Mouse (Mus musculus) testis, adult 2 months (tissue): Measurements from ENCODE around the gene Fryl. TPM values are rescaled to one million over a fixed set of nuclear protein-coding genes. Genes with fewer than 3 reads are reported as not detected.

ENCODE experiments used
- H3K27ac ChIP-seq: fragments of 200-500 bp; 2 replicates; pipeline ENCODE4 v1.5.1; 2012; ENCODE audit warnings: low read depth, low read length; ENCODE audit not compliant: control insufficient read depth, insufficient read depth
- H3K27me3 ChIP-seq: fragments of 200-500 bp; 2 replicates; pipeline ENCODE4 v1.6.1; 2012; ENCODE audit warnings: mild to moderate bottlenecking, low read length, moderate library complexity; ENCODE audit not compliant: control insufficient read depth, insufficient read depth
- H3K36me3 ChIP-seq: fragments of 200-500 bp; 2 replicates; pipeline ENCODE4 v1.6.1; 2012; ENCODE audit warnings: mild to moderate bottlenecking, low read length; ENCODE audit not compliant: control insufficient read depth, insufficient read depth
- H3K4me1 ChIP-seq: fragments of 200-500 bp; 2 replicates; pipeline ENCODE4 v1.6.1; 2012; ENCODE audit warnings: low read length; ENCODE audit not compliant: control insufficient read depth, insufficient read depth
- H3K4me3 ChIP-seq: fragments of 200-500 bp; 2 replicates; pipeline ENCODE4 v1.5.1; 2012; ENCODE audit warnings: low read depth, mild to moderate bottlenecking, low read length, moderate library complexity, mixed read lengths; ENCODE audit not compliant: control insufficient read depth
- CTCF ChIP-seq: fragments of 200-500 bp; IDR thresholded peaks from 2 replicates; pipeline ENCODE4 v1.5.1; 2012; ENCODE audit warnings: low read depth, mild to moderate bottlenecking, inconsistent platforms, low read length, moderate library complexity; ENCODE audit not compliant: control insufficient read depth, insufficient read depth, insufficient replicate concordance
- POLR2A ChIP-seq: fragments of 200-500 bp; IDR thresholded peaks from 2 replicates; pipeline ENCODE4 v1.6.1; 2012; ENCODE audit warnings: low read depth, mild to moderate bottlenecking, inconsistent platforms, low read length, moderate library complexity; ENCODE audit not compliant: control insufficient read depth
- polyA plus RNA-seq: library from polyadenylated mRNA; depleted of rRNA; stranded (reverse); fragments of >200 nt; gene quantifications from 2 replicates; pipeline ENCODE4 v1.2.3, GENCODE M21; 2012; rRNA removed

Fryl gene
- 16.5 and 21.6 TPM in 2 replicates for polyA plus RNA-seq

DNA sequence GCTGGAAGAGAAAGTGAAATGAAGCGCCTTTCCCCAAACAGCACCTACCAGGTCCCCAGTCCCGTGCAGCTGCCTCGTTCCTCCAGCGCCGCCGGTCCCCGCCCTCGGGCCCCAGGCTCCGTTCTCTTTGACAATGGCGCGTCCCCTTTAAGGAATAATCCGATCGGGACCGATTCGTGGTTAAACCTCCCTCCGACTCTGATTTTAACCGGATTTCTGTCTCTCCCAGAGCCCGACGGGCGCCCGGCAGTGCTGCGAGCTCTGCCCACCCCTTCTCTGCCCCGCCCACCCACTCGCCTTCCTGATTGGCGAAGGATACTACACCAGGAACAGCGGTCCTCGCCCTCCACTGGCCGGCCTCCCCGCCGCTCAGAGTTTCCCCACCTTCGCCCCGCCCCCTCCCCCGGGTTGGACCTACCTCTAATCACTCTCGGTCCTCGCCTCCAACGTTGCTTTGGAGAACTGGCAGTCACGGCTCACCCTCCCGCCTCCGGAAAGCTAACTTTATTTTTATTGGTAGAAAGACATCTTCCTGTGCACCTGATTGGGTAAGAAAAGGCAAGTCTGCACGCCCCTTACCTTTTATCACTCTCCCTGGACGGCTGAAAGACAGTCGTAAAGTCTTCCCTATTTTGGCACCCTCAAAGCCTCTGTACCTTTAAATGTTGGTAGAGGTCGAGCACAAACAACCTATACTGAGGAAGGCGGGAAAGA, at the start of gene Fryl:
TSS of gene Fryl (minus strand) at position 268 of the 714 bp plus-strand sequence.
- no peaks in the 10 kb centered on the region for H3K27me3 ChIP-seq
- no peaks in the 10 kb centered on the region for H3K36me3 ChIP-seq
- peaks cover 7% of the 10 kb centered on the region for H3K4me1 ChIP-seq
- peak within 1 kb of the TSS; percentile 89 for H3K27ac ChIP-seq
- peak; percentile 41; the same call in 1 of the 2 replicates for TF ChIP-seq POLR2A
- no peak for TF ChIP-seq CTCF
- H3K4me3 ChIP-seq, result peak within 1 kb of the TSS; percentile 95

DNA sequence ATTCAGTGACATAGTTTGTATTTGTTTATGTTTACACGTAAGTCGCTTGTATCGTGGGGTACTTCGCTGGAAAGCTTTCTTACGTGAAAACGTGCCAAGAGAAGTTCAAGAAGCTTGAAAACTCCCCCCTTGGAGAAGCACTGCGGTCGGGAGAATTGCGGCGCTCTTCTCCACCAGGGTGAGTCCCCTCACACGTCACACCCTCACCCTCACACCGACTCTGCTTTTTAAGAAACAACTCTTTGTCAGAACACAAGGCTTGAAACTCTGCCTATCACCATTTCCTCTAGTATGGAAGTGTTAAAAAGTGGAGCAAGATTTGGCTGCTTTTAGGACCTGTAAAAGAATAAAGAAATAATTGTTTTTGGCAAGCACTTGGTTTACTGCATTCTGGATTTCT, 48.1 kb upstream of the Fryl start:
- TF ChIP-seq POLR2A (no peak), CTCF (no peak)
- Histone ChIP-seq H3K27ac (no peak overlapping the region), H3K4me1 (no peaks in the 10 kb centered on the region), H3K4me3 (no peak overlapping the region), H3K36me3 (peaks cover 4% of the 10 kb centered on the region), H3K27me3 (no peaks in the 10 kb centered on the region)

DNA sequence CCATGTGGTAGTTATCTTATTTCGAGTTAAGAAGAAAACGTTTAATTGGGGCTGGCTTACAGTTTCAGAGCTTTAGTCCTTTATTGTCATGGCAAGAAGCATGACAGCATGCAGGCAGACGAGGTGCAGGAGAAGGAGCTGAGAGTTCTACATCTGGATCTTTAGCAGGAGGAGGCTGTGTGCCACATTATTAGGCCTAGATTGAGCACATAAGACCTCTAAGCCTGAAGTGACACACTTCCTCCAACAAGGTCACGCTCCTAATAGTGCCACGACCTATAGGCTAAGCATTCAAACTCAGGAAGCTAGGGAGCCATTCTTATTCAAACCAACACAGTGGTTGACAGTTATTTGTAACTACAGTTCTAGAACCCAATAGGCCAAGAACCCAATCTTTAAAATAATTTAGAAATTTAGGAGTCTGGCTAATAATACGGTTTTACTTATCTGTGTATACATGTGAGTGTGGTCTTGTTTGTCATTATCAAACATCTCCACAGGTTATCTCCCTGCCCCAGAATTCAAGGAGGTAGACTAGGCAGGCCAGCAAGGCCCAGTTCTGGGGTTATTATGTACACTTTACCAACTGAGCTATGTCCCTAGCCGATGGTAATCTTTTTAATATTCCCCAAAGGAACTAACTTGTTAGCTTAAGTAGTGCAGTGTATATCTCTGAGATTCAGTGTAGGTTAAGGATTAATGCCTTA, 45.3 kb upstream of the Fryl start:
- Histone ChIP-seq H3K4me3 (no peak overlapping the region), H3K4me1 (no peaks in the 10 kb centered on the region), H3K27me3 (no peaks in the 10 kb centered on the region), H3K27ac (no peak overlapping the region), H3K36me3 (peaks cover 4% of the 10 kb centered on the region)
- TF ChIP-seq POLR2A (no peak), CTCF (no peak)

DNA sequence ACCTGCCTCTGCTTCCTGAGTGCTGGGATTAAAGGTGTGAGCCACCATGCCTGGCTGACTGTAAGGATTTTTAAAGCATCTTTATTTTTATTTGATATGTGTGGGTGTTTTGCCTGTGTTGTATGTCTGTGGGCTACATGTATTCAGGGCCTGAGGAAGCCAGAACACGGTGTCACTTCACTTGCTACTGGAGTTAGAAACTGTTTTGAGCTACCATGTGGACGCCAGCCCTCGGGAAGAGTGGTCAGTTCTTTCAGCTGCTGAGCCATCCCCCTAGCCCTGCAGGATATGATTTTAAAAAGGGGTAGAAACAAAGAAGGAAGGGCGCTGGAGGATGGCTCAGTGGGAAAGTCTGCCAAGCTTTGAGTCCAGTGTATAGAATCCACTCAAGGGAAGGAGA, 39.5 kb upstream of the Fryl start:
- Histone ChIP-seq H3K36me3 (no peaks in the 10 kb centered on the region; the same call in 1 of the 2 replicates), H3K27ac (no peak overlapping the region), H3K4me1 (no peaks in the 10 kb centered on the region), H3K4me3 (no peak overlapping the region), H3K27me3 (no peaks in the 10 kb centered on the region)
- TF ChIP-seq CTCF (no peak), POLR2A (no peak)

DNA sequence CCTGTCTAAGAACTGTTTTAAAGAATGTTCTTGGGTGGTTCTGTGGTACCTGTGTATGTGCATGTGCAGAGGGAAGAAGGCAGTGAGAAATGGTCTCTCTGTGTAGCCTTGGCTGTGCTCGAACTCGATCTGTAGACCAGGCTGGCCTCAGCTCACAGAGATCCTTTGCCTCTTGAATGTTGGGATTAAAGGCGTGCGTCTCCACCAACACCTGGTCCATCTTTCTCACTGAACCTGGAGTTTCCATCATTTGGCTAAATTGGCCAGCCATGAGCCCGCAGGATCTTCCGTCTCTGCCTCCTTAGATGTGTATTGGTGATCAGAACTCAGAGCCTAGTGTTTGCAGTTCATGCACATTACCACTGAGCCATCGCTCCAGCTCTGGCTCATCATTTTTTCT, 38.6 kb upstream of the Fryl start:
- H3K4me1 ChIP-seq, result no peaks in the 10 kb centered on the region
- TF ChIP-seq POLR2A, result no peak
- TF ChIP-seq CTCF, result no peak
- no peak overlapping the region for H3K27ac ChIP-seq
- H3K4me3 ChIP-seq, result no peak overlapping the region
- no peaks in the 10 kb centered on the region for H3K27me3 ChIP-seq
- H3K36me3 ChIP-seq, result no peaks in the 10 kb centered on the region; the same call in 1 of the 2 replicates

DNA sequence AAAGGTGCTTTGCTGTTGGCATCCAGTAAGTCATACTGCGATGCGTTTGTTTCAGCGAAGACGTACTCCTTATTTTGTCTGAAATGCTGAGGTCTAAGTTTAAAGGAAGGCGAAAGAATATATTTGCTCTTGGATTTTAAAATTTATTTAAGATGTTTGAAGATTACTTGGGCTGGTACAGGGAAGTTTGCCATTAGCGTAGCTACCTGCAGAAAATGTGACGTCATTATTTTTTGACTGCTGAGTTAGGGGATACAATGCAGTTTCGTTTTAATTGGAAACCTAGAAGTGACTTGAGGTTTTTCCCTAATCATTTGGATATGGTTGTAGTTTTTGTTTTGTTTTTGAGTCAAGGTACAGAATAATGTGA, 37.0 kb upstream of the Fryl start:
- no peaks in the 10 kb centered on the region for H3K4me1 ChIP-seq
- no peaks in the 10 kb centered on the region for H3K27me3 ChIP-seq
- H3K27ac ChIP-seq, result no peak overlapping the region
- no peaks in the 10 kb centered on the region; the same call in 1 of the 2 replicates for H3K36me3 ChIP-seq
- H3K4me3 ChIP-seq, result peak overlapping the region; percentile 92; the same call in 1 of the 2 replicates
- no peak for TF ChIP-seq CTCF
- TF ChIP-seq POLR2A, result no peak

DNA sequence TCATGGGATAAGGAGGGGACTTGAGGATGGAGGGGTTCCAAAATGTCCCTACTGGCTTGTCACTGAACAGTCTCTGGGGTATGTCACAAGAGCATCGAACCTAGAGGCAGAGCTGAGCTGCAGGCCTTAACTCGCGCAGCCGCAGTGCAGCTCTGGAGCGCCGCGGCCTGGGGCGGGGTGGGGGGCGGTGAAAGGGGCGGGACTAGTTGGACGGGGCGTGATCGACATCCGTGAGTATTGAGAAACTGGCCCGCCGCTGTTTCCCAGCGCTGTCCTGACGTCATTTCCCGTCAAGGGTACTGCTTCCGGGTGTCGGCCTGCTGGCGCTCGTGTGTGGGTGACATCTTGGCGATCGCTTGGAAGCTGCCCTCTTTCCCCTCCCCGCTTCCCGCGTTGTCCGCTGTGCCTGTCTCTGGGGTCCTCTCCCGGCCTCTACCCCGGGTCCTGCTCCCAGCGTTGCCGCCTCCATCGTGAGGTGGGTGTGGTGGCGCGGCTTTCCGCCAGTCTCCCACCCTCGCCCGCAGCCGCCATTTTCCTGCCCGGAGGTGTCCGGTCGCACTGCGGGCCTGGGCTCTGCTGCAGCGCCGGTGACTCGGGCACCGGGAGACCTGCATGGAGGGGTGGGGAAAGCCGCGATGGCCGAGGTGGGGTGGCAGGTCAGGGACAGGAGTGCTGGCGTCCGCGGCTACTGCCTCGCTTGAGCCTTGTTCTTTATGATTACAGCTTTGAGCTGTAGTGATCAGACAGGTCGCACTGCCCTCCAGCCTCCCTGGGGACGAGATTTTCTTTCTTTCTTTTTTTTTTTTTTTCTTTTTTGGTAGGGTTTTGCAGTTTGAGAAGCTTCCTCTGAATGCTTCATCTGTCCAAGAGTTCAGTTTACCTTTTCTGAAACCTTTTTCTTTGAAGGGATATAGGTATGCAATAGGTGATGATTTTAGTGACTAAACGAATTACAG, 36.4 kb upstream of the Fryl start, which contains the start of gene Ociad1:
TSS of gene Ociad1 (plus strand) at position 283 of the 956 bp plus-strand sequence.
- no peaks in the 10 kb centered on the region for H3K27me3 ChIP-seq
- H3K36me3 ChIP-seq, result no peaks in the 10 kb centered on the region; the same call in 1 of the 2 replicates
- TF ChIP-seq POLR2A (peak; percentile 97), CTCF (no peak)

More for the DNA sequence above, 36.4 kb upstream of the Fryl start, which contains the start of gene Ociad1:
- H3K4me1 ChIP-seq, result no peaks in the 10 kb centered on the region
- H3K27ac ChIP-seq, result peak within 1 kb of the TSS; percentile 86
- peak within 1 kb of the TSS; percentile 92 for H3K4me3 ChIP-seq
